Mouse (Mus musculus): Measurements from ENCODE around the gene Abi2. TPM values are rescaled to one million over a fixed set of nuclear protein-coding genes. Genes with fewer than 3 reads are reported as not detected.

Gene Abi2
- 7.1 and 7.5 TPM in 2 replicates for polyA plus RNA-seq (2012; ENCODE audit: low replicate concordance)

DNA sequence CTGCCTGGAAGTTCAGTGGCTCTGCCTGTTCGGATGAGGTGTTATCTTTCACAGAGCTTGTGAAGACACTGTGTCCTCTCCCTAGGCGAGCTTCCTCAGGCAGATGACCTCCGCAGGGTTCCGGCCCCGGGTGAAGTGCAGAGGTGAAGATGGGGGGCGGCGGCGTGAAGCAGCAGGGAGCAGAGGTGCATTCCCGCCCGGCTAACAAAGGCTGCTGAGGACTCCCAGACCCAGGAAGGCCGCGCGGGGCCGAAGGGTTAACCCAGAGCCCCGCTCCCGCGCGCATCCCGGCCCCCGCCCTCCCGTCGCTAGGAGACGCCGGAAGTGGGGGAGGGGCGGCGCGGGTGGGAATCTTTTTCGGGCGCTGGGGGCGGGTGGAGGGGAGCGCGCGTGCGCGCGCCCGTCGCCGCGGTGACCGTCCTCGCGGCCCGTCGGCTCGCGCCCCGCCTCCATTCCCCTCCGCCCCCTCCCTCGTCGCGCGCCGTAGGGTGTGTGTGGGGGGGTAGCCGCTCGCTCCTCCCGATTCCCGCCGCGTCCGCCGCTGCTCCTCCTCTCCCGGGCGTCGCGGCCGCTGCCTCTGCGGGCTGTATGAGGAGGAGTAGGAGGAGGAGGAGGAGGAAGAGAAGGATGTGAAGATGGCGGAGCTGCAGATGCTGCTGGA lies at the start of gene Abi2:
Abi2 (plus strand) TSS at position 452 of the 661 bp plus-strand sequence.

Other genes starting within 250 kb of the Abi2 start
- gene Nbeal1, start 229.0 kb upstream of the Abi2 start, polyA plus RNA-seq (2012; ENCODE audit: low replicate concordance) = 0.14 and 0.18 TPM in 2 replicates
- 8.4 and 10.8 TPM in 2 replicates for gene Cyp20a1, start 66.3 kb upstream of the Abi2 start, polyA plus RNA-seq (2012; ENCODE audit: low replicate concordance)
- 0.08 and 0.49 TPM in 2 replicates for gene Raph1, start 157.5 kb downstream of the Abi2 start, polyA plus RNA-seq (2012; ENCODE audit: low replicate concordance)